Comparison of ENCODE assay signal across 16 mouse cellular contexts in the genomic region with DNA sequence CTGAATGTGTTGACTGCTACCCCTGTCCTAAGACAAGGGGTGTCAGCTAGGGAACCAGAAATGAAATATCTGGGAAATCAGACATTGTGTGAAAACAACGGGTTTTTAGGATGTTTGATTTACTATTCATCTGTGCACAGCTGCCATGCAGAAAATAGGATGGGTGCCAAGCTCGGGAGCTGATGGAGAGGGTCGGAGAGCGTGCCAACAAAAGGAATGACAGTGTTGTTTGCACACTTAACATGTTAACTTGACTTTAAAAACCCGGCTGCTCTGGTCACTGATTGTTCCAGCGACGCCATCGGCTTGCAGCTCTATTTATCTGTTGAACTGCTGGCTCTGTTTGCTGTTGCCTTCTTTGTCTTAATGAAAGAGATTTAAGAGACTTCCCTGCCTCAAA. TPM values are rescaled to one million over a fixed set of nuclear protein-coding genes. Genes with fewer than 3 reads are reported as not detected.
DNase-seq lines count a peak whose midpoint lies in the region; ATAC-seq and TF ChIP-seq lines count a peak whose summit lies in the region.
"Had no signal": no experiment of that assay in that cellular context is flagged by ENCODE, and none has a peak within 500 bp of the region (broad histone marks: within the 10 kb centered on the region; RNA-seq: fewer than 3 reads in every experiment).

No protein-coding gene starts in this region.

- H3K4me1 ChIP-seq in heart, embryonic 12.5 days (replicated peaks) = 0 out of 2 replicates have a peak, but pooled peaks cover 4% of the 10 kb centered on the region
- H3K4me1 ChIP-seq in lung, postnatal 0 days (ENCODE audit: insufficient read depth, low read depth, low read length) = peaks cover 9% of the 10 kb centered on the region; the same call in 1 of the 2 replicates
- H3K4me1 ChIP-seq in lung, adult 2 months (ENCODE audit: control insufficient read depth, insufficient read depth, low read length) = peaks cover 2% of the 10 kb centered on the region; the same call in 1 of the 2 replicates
- peaks cover 6% of the 10 kb centered on the region for H3K4me1 ChIP-seq in forebrain, embryonic 16.5 days (replicated peaks; ENCODE audit: control insufficient read depth, insufficient read depth, low read length)
- H3K4me1 ChIP-seq: embryonic facial prominence, embryonic 13.5 days had no signal

- peaks cover 3% of the 10 kb centered on the region; the same call in 1 of the 2 replicates for H3K9me3 ChIP-seq in heart, embryonic 12.5 days (replicated peaks)
- H3K9me3 ChIP-seq in lung, postnatal 0 days (ENCODE audit: low read length) = no peaks in the 10 kb centered on the region
- no peaks in the 10 kb centered on the region for H3K9me3 ChIP-seq in forebrain, embryonic 16.5 days (ENCODE audit: control insufficient read depth, low read length)
- H3K9me3 ChIP-seq: embryonic facial prominence, embryonic 13.5 days had no signal

- no peak for TF ChIP-seq POLR2A in lung, adult 2 months (IDR thresholded peaks at IDR 0.05; ENCODE audit: borderline replicate concordance, extremely low read depth, low read depth, low read length)

- no peaks in the 10 kb centered on the region for H3K36me3 ChIP-seq in heart, embryonic 12.5 days
- H3K36me3 ChIP-seq in lung, postnatal 0 days (ENCODE audit: insufficient read depth, low read length) = no peaks in the 10 kb centered on the region
- H3K36me3 ChIP-seq in forebrain, embryonic 16.5 days (ENCODE audit: control insufficient read depth, insufficient read depth) = no peaks in the 10 kb centered on the region
- H3K36me3 ChIP-seq: embryonic facial prominence, embryonic 13.5 days had no signal

- no peak overlapping the region for H3K27ac ChIP-seq in heart, embryonic 12.5 days (ENCODE audit: poor library complexity, severe bottlenecking)
- H3K27ac ChIP-seq in lung, postnatal 0 days (ENCODE audit: low read length) = no peak overlapping the region
- H3K27ac ChIP-seq in forebrain, embryonic 16.5 days (ENCODE audit: low read length) = peak overlapping the region; percentile 10; the same call in 1 of the 2 replicates
- no peak overlapping the region for H3K27ac ChIP-seq in gastrocnemius, adult 2 months
- H3K27ac ChIP-seq: embryonic facial prominence, embryonic 13.5 days; left cerebral cortex, adult 2 months had no signal

- no peak overlapping the region for H3K4me2 ChIP-seq in heart, embryonic 12.5 days
- H3K4me2 ChIP-seq in lung, postnatal 0 days (replicated peaks; ENCODE audit: low read depth, low read length) = no peak overlapping the region
- H3K4me2 ChIP-seq in forebrain, embryonic 16.5 days (ENCODE audit: low read length) = no peak overlapping the region
- H3K4me2 ChIP-seq: embryonic facial prominence, embryonic 13.5 days had no signal

- no peak overlapping the region for H3K4me3 ChIP-seq in heart, embryonic 12.5 days
- H3K4me3 ChIP-seq in lung, postnatal 0 days (ENCODE audit: low read depth, low read length) = no peak overlapping the region
- no peak overlapping the region for H3K4me3 ChIP-seq in lung, adult 2 months (replicated peaks; ENCODE audit: extremely low read depth, low read depth, low read length)
- H3K4me3 ChIP-seq in forebrain, embryonic 16.5 days (replicated peaks; ENCODE audit: low read length) = no peak overlapping the region
- no peak overlapping the region for H3K4me3 ChIP-seq in gastrocnemius, adult 2 months
- H3K4me3 ChIP-seq: embryonic facial prominence, embryonic 13.5 days; left cerebral cortex, adult 2 months had no signal

- 70% methylated on average over 8 of the region's 8 CpGs for WGBS in heart, embryonic 12.5 days
- WGBS in lung, postnatal 0 days = 26% methylated on average over 8 of the region's 8 CpGs
- 39% methylated on average over 8 of the region's 8 CpGs for WGBS in lung, adult 2 months
- WGBS in forebrain, embryonic 16.5 days = 18% methylated on average over 8 of the region's 8 CpGs

- H3K9ac ChIP-seq in heart, embryonic 12.5 days = no peak overlapping the region
- H3K9ac ChIP-seq in lung, postnatal 0 days (replicated peaks; ENCODE audit: low read depth) = no peak overlapping the region
- no peak overlapping the region for H3K9ac ChIP-seq in forebrain, embryonic 16.5 days (replicated peaks; ENCODE audit: low read depth, low read length)
- H3K9ac ChIP-seq: embryonic facial prominence, embryonic 13.5 days had no signal

- no peaks in the 10 kb centered on the region for H3K27me3 ChIP-seq in heart, embryonic 12.5 days (replicated peaks)
- H3K27me3 ChIP-seq in lung, postnatal 0 days (replicated peaks; ENCODE audit: insufficient read depth, low read length) = no peaks in the 10 kb centered on the region
- H3K27me3 ChIP-seq in forebrain, embryonic 16.5 days (replicated peaks; ENCODE audit: control insufficient read depth, insufficient read depth, low read length) = no peaks in the 10 kb centered on the region
- H3K27me3 ChIP-seq: embryonic facial prominence, embryonic 13.5 days; Patski had no signal

- peak; percentile 42 for DNase-seq in adrenal gland, postnatal 14 days
- no peak for DNase-seq in adrenal gland, adult 2 months
- DNase-seq in heart, postnatal 4 days = peak; percentile 33
- DNase-seq in lung, postnatal 0 days (ENCODE audit: low spot score) = peak; percentile 45
- no peak for DNase-seq in lung, adult 2 months
- no peak for DNase-seq in gastrocnemius, adult 2 months
- DNase-seq: cerebellum, postnatal 25 days; heart, postnatal 36 days; kidney, adult 2 months; liver; right cerebral cortex, adult 18-20 months had no signal

- intact Hi-C loops in gastrocnemius, adult 2 months (cut with DNase I) = no loop called here

- no peak for TF ChIP-seq CTCF in lung, postnatal 0 days (IDR thresholded peaks at IDR 0.05)
- no peak for TF ChIP-seq CTCF in lung, adult 2 months (IDR thresholded peaks at IDR 0.05; ENCODE audit: insufficient read depth, low read length)
- TF ChIP-seq CTCF in gastrocnemius, adult 2 months (IDR thresholded peaks at IDR 0.05) = no peak

- ATAC-seq in heart, embryonic 12.5 days (ENCODE audit: insufficient number of reproducible peaks, low FRiP score) = no peak
- ATAC-seq in lung, postnatal 0 days = no peak
- peak; percentile 45 for ATAC-seq in forebrain, embryonic 16.5 days
- ATAC-seq: Patski had no signal

- TF ChIP-seq EP300 in lung, postnatal 0 days (IDR thresholded peaks at IDR 0.05) = no peak

RNA-seq across cellular contexts. Expression of gene Maf, which starts 46.2 kb away (rescaled TPM):
- 20.5 and 27.0 TPM in 2 replicates for total RNA-seq in adrenal gland, postnatal 14 days (2021)
- total RNA-seq in adrenal gland, adult 2 months (2021) = 10 to 100 TPM; 20.8 to 23.7 TPM
- polyA plus RNA-seq in adrenal gland, adult 2 months (2012; rRNA removed) = 13.0 and 15.7 TPM in 2 replicates
- 1 to 10 TPM; 5.2 to 5.5 TPM for total RNA-seq in heart, postnatal 4 days (2021)
- 2.1 and 2.6 TPM in 2 replicates for polyA plus RNA-seq in heart, embryonic 12.5 days (2016; fragmentation: Nextera tagmentation; extraction: Ambion mirVana)
- polyA plus RNA-seq in lung, postnatal 0 days (2015; fragmentation: Nextera tagmentation; extraction: Ambion mirVana) = 11.7 and 14.4 TPM in 2 replicates
- polyA plus RNA-seq in lung, adult 2 months (2012; rRNA removed) = 8.2 and 9.0 TPM in 2 replicates
- 4.3 and 6.4 TPM in 2 replicates for polyA plus RNA-seq in forebrain, embryonic 16.5 days (2015; fragmentation: Nextera tagmentation; extraction: Ambion mirVana)
- 100 to 1,000 TPM; 129 to 153 TPM for total RNA-seq in gastrocnemius, adult 2 months (2021)

Comparison
In these comparisons a context has a peak if more than half of its experiments do, and no peak if none do; other contexts are left out.
1. DNase-seq: peak in adrenal gland, postnatal 14 days (single experiment), heart, postnatal 4 days (single experiment) and lung, postnatal 0 days (single experiment); none in adrenal gland, adult 2 months (single experiment), lung, adult 2 months (single experiment) and gastrocnemius, adult 2 months (single experiment).